Mouse (Mus musculus) heart, adult 11 months (tissue): ENCODE data around the gene Usp48.

Source experiments
- DNase-seq: peaks from one replicate; pipeline ENCODE4 v3.0.0; 2022

Gene Usp48

DNA sequence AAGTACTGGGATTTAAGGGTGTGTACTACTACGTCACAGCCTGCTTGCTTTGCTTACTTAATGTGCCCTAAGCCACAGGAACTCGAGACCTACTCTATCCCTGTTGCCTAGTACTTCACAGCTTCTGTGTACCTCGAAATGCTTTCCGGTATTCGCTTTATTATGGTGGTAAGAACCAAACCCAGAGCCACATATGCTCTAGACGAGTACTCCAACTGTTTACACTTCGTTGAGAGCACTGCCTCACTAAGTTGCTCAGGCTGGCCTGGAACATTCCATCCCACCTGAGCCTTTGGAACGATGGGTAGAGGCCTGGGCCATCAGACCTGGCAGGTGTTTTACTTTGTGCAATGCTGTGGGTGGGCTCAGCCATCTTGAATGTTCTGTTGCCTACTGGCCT is 101.7 kb downstream of the Usp48 start:
- no peak for DNase-seq

DNA sequence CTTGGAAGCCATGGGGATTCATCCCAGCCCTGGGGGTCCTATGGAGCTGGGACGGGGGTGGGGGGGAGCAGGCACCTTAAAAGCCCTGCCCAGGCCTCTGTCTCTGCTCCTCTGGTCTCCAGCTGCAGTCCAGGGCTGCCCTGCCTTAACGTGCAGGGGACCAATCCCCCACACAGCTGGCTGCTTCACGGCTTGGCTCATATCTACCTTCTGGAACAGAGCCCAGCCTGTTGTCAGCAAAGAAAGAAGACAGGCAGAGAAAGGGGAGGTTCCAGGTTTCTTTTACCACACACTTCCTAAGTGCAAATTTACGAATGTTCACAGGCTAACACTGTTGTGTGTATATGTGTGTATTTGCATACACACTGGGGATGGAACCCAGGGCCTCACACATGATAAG is 102.3 kb downstream of the Usp48 start:
- no peak for DNase-seq

DNA sequence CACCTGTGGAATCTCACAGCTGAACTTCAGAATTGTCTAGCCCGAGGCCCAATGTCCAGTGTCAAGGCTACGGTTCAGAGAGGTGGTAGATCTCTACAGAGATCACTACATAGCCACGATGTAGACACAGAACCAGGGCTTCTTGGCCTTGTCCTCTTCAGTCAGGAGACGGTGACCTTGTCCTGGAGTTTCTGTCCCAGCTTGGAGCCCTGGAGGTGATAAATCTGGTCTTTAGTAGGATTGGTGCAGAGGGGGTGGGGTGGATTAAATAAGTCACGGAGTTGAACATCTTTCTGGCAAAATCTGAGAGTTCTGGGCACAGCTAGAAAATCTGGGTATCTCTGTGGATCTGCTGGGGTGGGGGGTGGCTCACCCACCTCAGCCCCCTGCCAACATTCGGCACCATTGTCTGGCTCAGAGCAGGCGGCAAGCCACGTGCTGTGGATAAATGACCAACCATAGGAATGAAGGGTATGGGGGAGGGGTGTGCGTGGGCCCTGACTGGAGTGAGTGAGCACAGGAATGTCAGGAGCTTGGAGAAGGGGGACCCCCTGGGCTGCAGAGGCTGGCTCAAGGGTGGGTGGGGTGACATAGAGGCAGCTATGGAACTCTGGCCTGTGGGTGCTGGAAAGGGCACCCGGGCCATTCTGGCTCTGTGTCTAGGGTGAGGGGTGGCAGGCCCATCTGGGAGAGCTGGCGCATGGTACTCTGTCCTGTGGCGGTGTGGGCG is 103.8 kb downstream of the Usp48 start:
- DNase-seq: no peak

DNA sequence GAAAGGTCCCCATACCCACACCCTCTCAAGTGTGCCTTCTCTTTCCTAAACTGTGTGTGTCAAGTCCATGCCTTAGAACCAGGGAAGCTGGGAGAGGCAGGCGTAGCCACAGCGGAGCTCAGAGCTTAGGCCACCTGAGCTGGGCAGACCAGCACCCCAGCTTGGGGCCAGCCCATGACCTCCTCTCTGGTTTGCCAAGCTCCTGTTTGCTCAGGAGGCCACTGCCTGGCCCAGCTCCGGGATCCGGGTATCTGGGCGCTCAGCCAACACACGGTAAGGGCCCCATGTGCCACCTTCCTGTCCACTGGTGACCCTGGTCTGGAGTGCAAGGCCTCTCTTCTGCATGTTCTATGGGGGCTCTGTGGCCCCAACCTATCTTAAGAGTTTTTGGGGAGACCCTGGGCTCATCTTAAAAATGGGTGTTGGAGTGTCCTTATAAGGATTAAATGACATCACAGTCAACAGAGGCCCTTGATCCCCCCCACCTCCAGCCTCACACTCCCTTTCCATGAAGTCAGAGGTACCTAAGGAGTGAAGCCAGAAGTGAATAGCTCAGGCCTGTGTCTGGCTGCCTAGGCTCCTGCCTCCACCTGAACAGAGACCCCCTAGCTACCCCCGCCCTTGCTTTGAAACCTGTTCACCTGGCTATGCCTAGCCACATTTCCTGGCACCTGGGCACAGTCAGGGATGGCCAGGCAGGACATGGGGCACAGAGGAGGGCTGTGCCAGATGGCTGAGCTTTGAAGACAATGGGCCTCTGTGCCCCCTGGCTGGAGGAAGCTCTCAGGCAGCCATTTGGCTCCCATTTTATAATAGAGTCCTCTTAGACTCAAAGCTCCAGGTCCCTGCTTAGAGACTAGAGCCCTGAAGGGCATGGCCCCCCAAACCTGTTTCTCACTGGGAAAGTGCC is 104.8 kb downstream of the Usp48 start:
- DNase-seq: no peak

DNA sequence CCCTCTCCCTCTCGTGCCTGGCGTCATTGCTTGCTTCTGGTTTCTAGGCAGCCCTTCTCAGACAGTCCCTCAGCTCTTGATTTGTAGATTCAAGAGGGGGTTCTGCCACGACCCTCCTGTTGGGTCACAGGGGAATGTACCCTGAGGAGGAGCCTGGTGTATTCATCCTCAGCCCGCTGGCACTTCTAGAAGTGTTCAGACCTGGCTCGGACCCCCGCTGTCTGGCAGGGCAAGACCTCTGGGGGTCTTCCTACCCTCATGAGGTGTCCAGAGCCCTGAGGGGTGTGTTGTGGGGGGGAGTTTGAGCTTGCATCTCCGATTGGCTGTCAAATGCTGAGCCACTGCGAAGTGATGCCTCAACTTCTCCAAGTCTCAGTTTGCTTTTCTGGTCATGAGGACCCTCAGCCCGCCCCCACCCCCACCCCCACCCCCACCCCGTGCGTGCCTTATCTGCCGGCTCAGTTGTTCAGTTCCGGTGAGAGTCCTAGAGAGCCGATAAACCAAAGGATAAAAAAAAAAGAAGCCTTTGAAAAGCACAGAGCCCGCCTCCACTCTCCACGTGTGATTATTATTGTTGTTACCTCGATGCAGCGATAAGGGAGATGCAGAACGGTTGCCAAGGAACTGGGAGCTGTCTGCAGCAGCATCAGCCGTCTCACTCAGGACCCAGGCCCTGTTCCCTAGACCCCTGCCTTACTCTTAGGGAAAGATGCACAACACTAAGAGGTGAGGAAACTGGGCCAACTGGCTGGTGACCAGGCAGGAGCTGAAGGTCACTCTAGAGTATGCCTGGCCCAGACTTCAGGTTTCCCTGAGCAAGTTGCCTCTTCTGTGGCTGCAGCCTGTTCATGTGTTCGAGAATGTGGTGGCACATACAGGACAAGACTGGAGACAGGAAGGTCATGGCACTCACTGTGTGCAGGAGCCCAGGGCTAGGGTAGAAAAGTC is 106.0 kb downstream of the Usp48 start:
- DNase-seq: no peak

DNA sequence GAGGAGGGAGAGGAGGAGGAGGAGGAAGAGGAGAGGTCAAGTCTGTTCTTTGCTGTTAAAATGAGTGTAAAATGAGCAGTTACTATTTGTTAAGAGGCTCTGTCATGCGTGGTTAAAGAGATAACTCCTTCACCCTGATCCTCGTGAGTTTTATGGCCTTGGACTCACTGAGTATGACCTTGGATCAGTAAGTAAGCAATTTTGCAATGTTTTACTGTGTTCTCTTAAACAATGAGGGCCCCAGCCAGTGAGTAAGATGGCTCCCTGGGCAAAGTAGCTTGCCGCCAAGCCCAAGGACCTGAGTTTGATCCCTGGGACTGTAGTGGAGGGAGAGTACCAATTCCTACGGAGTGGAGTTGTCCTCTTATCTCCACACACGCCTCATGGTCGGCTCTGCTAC is 107.4 kb downstream of the Usp48 start:
- no peak for DNase-seq

DNA sequence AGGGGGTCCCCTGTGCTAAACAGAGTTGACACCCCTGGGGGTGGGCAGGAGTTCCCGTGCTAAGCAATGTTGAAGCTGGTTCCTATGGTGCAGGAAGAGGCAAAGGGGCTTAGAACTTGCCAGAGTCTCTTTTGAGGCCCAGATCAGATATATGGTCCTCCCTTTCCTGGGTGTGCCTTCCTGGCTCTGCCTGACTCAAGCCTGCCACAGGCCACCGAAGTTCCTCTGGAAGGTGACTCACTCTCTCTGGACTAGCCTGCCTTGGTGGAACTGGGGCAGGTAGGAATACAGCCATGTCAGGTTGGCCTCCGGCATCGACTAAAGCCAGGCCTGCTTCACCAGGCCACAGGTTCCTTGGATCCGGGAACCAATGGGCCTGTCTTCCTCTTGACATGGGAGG is 109.5 kb downstream of the Usp48 start:
- DNase-seq: no peak

DNA sequence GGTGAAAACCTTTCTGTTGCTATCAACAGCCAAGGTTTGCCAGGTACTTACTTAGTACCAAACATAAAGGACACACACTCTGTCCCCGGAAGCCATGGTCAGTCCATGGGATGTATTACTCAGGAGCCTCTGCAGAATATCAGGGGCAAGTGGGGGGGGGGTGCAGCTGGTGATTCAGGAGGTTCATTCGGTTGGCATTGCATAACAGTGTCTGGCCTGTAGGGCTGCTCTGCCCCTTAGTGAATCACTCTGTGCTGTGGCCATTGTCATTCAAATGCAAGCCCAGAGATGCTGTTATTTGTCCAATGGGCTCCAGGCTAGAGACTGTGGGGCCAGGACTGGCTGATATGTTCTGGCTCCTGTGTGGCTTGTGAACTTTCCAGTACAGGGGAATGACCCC is 111.0 kb downstream of the Usp48 start:
- no peak for DNase-seq

DNA sequence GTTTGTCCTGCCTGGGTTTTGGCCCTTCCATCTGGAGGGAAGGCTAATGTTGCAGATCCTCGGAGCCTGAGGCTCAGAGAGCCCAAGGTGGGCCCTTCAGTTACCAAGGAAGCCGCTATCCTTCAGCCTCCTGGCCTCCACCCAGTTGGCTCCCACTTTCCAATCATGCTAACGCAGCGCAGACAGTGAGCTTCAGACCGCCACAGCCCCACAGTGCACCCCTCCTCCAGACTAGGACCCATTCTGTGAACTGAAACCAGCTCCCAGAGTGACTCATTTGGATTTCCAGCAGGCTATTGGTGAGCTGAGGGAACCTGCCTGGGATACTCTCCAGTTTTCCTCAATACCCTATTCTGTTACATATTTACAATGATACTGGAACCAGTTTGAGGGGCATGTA is 111.8 kb downstream of the Usp48 start:
- no peak for DNase-seq

DNA sequence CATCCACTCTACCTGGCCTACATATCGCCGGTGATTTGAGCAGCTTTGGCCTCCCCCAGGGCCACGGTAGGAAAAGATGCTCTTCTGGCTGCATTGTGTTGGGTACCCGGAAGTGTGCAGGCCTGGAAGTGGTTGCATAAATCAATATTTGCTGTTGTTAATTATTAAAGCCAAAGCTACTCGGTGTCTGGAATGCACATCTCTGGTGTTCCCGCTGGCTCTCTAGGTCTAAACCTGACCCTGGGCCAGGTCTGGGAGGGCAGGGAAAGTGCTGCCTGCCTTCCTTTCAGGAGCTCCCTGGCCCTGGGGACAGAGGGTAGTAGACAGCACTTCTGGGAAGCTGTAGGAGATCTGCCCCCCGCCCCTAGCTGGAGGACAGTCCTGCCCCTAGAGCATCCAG is 113.0 kb downstream of the Usp48 start:
- no peak for DNase-seq

DNA sequence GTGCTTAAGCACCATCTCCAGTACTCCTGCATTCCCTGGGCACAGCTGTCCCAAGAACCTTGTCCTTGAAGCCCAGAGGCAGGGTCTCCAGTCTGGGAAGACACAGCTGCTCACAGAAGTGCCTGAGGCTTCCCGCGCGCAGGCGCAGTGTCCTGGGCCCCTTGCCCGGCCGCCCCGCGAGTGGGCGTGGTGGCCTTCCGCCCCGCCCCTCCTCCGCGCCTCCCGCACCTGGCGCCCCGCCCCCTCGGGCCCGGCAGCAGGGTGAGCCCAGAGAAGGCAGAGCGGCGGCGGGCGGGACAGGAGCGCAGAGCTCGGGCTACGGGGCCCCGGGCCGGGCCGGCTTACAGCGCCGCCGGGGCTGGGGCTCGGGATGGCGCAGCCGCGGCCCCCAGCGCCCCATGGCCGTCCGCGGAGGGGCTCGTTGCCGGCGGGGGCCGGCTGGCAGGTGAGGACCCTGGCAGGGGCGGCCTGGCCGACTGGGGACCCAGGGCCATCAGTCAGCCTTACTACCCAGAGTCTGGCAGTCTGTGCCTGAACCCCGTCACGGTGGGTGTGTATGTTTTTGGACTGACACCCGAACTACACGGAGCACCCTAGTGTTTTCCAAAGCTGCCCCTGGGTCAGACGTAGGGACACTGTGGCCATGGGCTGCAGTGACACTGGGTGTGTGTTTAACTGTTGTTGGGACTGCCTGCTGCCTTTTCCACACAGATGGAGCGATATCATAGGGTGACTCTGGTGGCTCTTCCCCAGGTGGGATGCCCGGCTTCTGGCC is 113.8 kb downstream of the Usp48 start:
- DNase-seq: peak; percentile 98
